Mouse (Mus musculus) small intestine, adult 2 months (tissue): Measurements from ENCODE around the gene Chrng.

Experiments used
- CTCF ChIP-seq: fragments of 200-500 bp; IDR thresholded peaks from 2 replicates; pipeline ENCODE4 v1.5.1; 2012; ENCODE audit warnings: low read depth, mild to moderate bottlenecking, control low read depth, inconsistent platforms, low read length, moderate library complexity, mixed read lengths; ENCODE audit not compliant: insufficient replicate concordance, insufficient read length; ENCODE audit errors: extremely low read depth
- POLR2A ChIP-seq: fragments of 200-500 bp; IDR thresholded peaks from 2 replicates; pipeline ENCODE4 v1.6.1; 2012; ENCODE audit warnings: low read depth, mild to moderate bottlenecking, control low read depth, inconsistent platforms, low read length, moderate library complexity

- TF ChIP-seq CTCF (no peak), POLR2A (no peak)
Observed at GRCm38 (mm10) chr1:87155531-87156198, 48.8 kb upstream of the Chrng start.
